Mouse (Mus musculus) intestine, embryonic 14.5 days (tissue): ENCODE results near the gene Eno4. TPM values are rescaled to one million over a fixed set of nuclear protein-coding genes. Genes with fewer than 3 reads are reported as not detected.
A peak's percentile ranks its signal among the peaks of the same experiment; 100 is the strongest.

Experiments
- ATAC-seq: fragments of 200-750 bp; cut with Nextera tagmentation; replicated peaks from 2 replicates; pipeline ENCODE4 v1.8.0; 2017; ENCODE audit warnings: low read depth, moderate number of reproducible peaks, moderate TSS enrichment, moderate library complexity; ENCODE audit not compliant: low FRiP score, low TSS enrichment
- DNase-seq: peaks from one replicate; pipeline ENCODE4 v3.0.0-alpha.2; 2018; ENCODE audit warnings: low spot score
- H3K27ac ChIP-seq: fragments of 300-500 bp; sonication (generic); 2 replicates; pipeline ENCODE4 v1.5.1; 2014; ENCODE audit warnings: low read depth, mild to moderate bottlenecking, control low read depth
- H3K27me3 ChIP-seq: fragments of 300-500 bp; sonication (generic); replicated peaks from 2 replicates; pipeline ENCODE4 v1.6.1; 2014; ENCODE audit warnings: low read length, control low read depth; ENCODE audit not compliant: control insufficient read depth, insufficient read depth
- H3K36me3 ChIP-seq: fragments of 300-500 bp; sonication (generic); 2 replicates; pipeline ENCODE4 v1.6.1; 2014; ENCODE audit warnings: low read length, control low read depth; ENCODE audit not compliant: control insufficient read depth, insufficient read depth
- H3K4me1 ChIP-seq: fragments of 300-500 bp; sonication (generic); replicated peaks from 2 replicates; pipeline ENCODE4 v1.6.1; 2014; ENCODE audit warnings: low read length, control low read depth, mixed read lengths; ENCODE audit not compliant: control insufficient read depth, insufficient read depth
- H3K4me2 ChIP-seq: fragments of 300-500 bp; sonication (generic); 2 replicates; pipeline ENCODE4 v1.6.1; 2014; ENCODE audit warnings: low read length
- H3K4me3 ChIP-seq: fragments of 300-500 bp; sonication (generic); 2 replicates; pipeline ENCODE4 v1.5.1; 2014; ENCODE audit warnings: low read depth, low read length, control low read depth, mixed read lengths
- H3K9ac ChIP-seq: fragments of 300-500 bp; sonication (generic); 2 replicates; pipeline ENCODE4 v1.6.1; 2014; ENCODE audit warnings: mild to moderate bottlenecking, low read length
- H3K9me3 ChIP-seq: fragments of 300-500 bp; sonication (generic); 2 replicates; pipeline ENCODE4 v1.6.1; 2016; ENCODE audit warnings: low read length, control low read depth; ENCODE audit not compliant: control insufficient read depth
- WGBS: fragments of 180-500 bp; shearing (Covaris S2); extraction: QIAGEN DNeasy Blood & Tissue Kit; methylation state at CpG from one replicate; pipeline ENCODE4 v1.1.7; 2014; 5-methylcytosine and 5-hydroxymethylcytosine counted together
- microRNA-seq: library from miRNA; unstranded; fragments of <30 nt; microRNA quantifications from one replicate; pipeline ENCODE4, GENCODE M21; 2016
- polyA plus RNA-seq: library from polyadenylated mRNA; unstranded; fragments of >200 nt; fragmentation: Nextera tagmentation; extraction: Ambion mirVana; gene quantifications from 2 replicates; pipeline ENCODE4 v1.2.1, GENCODE M21; 2014

Eno4 gene
- polyA plus RNA-seq, 1 experiment from 2014 or later = 0.23 TPM

DNA sequence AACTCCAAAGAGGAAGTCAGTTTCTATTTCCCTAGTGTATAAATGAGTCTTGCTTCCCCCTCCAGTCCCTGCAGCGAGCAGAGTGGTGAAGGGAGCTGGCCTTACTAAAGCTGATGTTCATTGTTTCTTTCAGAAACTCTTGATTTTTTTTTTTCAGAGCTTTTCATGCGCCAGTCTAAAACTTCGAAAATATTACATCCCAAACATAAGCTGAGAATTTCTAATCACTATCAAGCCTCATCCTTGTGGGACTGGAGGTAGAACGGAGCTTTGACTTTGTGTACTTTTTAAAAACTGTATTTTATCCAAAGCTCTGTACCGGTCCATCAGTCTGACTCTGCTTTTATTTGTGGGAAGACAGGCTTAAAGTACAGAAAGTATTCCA lies 36.8 kb downstream of the Eno4 start:
- peak overlapping the region; percentile 13; the same call in 1 of the 2 replicates for H3K4me3 ChIP-seq
- H3K4me1 ChIP-seq = peaks cover 11% of the 10 kb centered on the region; the same call in 1 of the 2 replicates
- no peak overlapping the region for H3K9ac ChIP-seq
- no peaks in the 10 kb centered on the region for H3K36me3 ChIP-seq
- no peaks in the 10 kb centered on the region for H3K27me3 ChIP-seq
- no peaks in the 10 kb centered on the region for H3K9me3 ChIP-seq
- no peak for DNase-seq
- H3K4me2 ChIP-seq = peak overlapping the region; percentile 21
- 53% methylated on average over 5 of the region's 5 CpGs for WGBS
- no peak for ATAC-seq
- peak overlapping the region; percentile 41; the same call in 1 of the 2 replicates for H3K27ac ChIP-seq

DNA sequence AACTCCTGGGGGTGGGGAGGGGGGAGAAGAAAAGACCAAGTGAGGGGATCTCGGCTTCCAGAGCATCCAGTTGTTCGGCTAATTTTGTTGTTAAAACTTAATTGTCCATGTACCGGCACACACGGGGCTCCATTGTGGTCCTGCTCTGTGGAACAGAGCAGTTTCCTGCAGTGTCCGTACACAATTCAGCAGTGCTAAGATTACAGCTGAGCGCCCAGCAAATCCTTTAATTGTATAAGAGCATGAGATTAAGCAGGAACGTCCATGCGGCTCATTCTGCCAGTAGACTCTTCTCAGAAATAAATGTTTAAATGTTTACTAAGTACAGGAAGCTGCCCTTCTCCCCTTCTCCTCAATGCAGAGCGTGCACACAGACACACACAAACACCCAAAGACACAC lies 38.3 kb downstream of the Eno4 start:
- ATAC-seq (no peak), DNase-seq (no peak)
- Histone ChIP-seq H3K4me3 (no peak overlapping the region), H3K27ac (no peak overlapping the region), H3K9me3 (no peaks in the 10 kb centered on the region), H3K9ac (no peak overlapping the region), H3K4me1 (peaks cover 11% of the 10 kb centered on the region; the same call in 1 of the 2 replicates), H3K36me3 (no peaks in the 10 kb centered on the region), H3K27me3 (no peaks in the 10 kb centered on the region), H3K4me2 (peak overlapping the region; percentile 32)
- 28% methylated on average over 9 of the region's 9 CpGs for WGBS

DNA sequence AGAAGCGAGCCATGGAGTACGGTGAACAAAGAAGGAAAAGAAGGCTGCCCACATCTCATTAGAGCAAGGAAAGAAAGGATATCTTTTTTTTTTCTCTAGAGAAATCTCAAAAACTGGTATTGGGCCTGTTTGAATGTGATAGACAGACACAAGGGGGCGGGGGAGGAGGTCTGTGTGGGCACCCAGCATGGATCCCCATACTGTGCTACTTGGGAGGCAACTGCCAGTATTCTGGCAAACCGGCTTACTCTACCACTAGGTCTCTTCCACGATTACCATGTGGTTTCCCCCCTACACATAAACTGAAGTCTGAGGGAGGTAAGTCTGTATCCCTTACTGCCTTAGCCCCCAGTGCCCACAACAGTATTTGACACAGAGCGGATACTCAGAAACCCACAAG lies 59.6 kb downstream of the Eno4 start:
- Histone ChIP-seq H3K9me3 (no peaks in the 10 kb centered on the region), H3K9ac (no peak overlapping the region), H3K27me3 (no peaks in the 10 kb centered on the region), H3K4me1 (no peaks in the 10 kb centered on the region), H3K4me2 (no peak overlapping the region), H3K27ac (no peak overlapping the region), H3K36me3 (no peaks in the 10 kb centered on the region), H3K4me3 (no peak overlapping the region)
- WGBS = 89% methylated on average over 6 of the region's 6 CpGs
- ATAC-seq (no peak), DNase-seq (no peak)

DNA sequence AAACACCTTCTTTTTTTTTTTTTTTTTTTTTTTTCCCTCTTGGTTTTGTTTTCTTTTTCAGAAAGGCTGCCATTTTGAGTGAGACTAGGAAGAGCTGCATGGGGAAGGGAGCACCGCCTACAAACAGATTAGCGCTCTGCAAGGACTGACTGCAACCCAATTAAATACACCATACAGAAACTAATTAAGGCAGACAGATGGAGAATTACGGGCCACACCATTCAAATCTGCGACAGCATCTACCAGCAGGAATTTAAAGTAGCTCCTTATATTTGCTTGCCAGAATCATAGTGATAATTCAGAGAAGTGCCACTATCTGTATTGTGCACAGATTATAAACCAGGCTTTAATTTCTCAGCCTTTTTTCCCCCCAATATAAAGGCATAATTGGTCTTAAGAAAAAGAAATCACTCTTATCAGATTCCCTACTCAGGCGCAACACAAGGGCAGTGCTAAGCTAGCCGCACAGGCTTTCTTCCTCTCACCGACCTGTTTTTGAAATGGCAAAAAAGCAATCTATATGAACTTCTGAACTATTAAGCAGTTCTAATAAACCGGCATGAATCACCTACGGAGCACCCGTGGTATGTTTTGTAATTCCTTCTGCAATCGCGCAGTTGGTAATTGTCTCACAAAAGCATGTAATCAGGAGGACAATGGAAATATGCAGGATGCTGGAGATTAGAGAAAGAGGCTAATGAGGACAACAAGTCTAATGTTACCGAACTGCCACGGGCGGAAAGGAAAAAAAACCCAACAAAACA lies 63.5 kb downstream of the Eno4 start:
- Histone ChIP-seq H3K4me1 (no peaks in the 10 kb centered on the region), H3K36me3 (no peaks in the 10 kb centered on the region), H3K9ac (no peak overlapping the region), H3K27me3 (no peaks in the 10 kb centered on the region), H3K27ac (no peak overlapping the region), H3K4me2 (no peak overlapping the region), H3K4me3 (no peak overlapping the region), H3K9me3 (no peaks in the 10 kb centered on the region)
- DNase-seq (no peak), ATAC-seq (no peak)
- WGBS = 80% methylated on average over 15 of the region's 15 CpGs

DNA sequence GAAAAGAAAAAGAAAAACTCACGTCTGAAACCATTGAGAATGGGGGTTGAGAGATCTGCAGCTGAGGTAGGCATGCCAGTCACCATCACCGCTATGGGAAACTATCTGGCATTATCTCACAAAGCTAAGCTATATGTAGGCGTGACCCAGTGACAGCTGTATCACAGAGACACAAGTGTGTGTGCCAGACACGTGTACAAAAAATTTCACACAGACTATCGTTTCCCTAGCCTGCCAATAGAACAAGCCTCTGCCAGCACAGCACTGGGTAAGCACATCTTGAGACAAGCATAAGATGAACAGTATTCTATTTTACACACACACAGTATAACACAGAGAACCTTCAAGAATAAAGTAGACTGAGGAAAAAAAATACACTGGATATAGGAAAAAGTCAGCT lies 67.6 kb downstream of the Eno4 start:
- no peaks in the 10 kb centered on the region for H3K4me1 ChIP-seq
- no peaks in the 10 kb centered on the region for H3K27me3 ChIP-seq
- H3K4me2 ChIP-seq = no peak overlapping the region
- H3K36me3 ChIP-seq = no peaks in the 10 kb centered on the region
- no peak overlapping the region for H3K4me3 ChIP-seq
- H3K9me3 ChIP-seq = no peaks in the 10 kb centered on the region
- ATAC-seq (no peak), DNase-seq (no peak)
- 79% methylated on average over 5 of the region's 5 CpGs for WGBS
- H3K27ac ChIP-seq = no peak overlapping the region
- no peak overlapping the region for H3K9ac ChIP-seq

Small RNA genes lying within 50 kb of the gene (microRNA-seq; reads per million reads assigned to microRNA genes)
- 4.1 reads per million, percentile 32 among the genes with 10 or more reads in this experiment for gene Mir3086

Other genes starting within 250 kb of the Eno4 start
- gene Pnliprp1, start 214.5 kb upstream of the Eno4 start, polyA plus RNA-seq = 2.1 and 471 TPM in 2 replicates
- gene Pnliprp2, start 183.7 kb upstream of the Eno4 start, polyA plus RNA-seq = 2.8 and 4.4 TPM in 2 replicates
- not detected in 2 replicates for gene 1700019N19Rik, start 149.0 kb upstream of the Eno4 start, polyA plus RNA-seq
- gene Hspa12a, start 229 bp downstream of the Eno4 start, polyA plus RNA-seq = 4.8 and 5.6 TPM in 2 replicates
- gene Shtn1, start 132.7 kb downstream of the Eno4 start, polyA plus RNA-seq = 18.2 and 18.7 TPM in 2 replicates
- not detected in 2 replicates for gene Vax1, start 226.6 kb downstream of the Eno4 start, polyA plus RNA-seq